Mouse (Mus musculus) cerebellum, postnatal 4 days (tissue): ENCODE results near the gene Rsrc1.
A peak's percentile ranks its signal among the peaks of the same experiment; 100 is the strongest.

Experiments used
- DNase-seq, 2 experiments: peaks; one replicate each; pipeline ENCODE4 v3.0.0; 2022; ENCODE audit warnings: low spot score in 2 of 2, mixed read lengths in 1 of 2

Gene Rsrc1

DNA sequence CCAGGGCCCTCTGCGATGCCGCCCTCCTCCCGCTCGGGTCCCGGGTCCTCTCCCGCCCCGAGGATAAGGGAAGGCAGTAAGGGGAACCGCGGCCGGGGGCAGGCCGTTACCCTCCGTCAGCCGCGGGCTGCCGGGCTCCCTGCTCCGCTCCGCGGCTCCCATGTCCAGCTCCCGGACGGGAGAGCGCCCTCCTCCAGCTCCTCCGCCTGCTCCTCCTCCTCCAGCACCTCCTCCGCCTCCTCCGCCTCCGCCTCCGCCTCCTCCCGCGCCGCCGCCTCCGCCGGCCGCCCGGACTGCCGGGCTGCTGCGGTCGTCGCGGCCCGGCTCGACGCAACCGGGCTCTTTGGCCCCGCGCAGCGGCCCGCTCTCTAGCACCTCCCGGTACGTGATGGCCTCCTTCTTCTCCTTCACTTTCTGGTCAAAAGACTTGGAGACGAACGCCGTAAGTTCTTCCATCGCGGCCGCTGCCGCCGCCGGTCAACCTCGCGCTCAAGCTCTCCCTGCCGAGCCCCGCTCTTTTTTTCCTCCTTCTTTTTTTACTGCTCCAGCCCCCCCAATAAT lies at the start of gene Rsrc1:
Gene Rsrc1 (plus strand): TSS at position 290 of the 561 bp plus-strand sequence.
- no peak for DNase-seq

DNA sequence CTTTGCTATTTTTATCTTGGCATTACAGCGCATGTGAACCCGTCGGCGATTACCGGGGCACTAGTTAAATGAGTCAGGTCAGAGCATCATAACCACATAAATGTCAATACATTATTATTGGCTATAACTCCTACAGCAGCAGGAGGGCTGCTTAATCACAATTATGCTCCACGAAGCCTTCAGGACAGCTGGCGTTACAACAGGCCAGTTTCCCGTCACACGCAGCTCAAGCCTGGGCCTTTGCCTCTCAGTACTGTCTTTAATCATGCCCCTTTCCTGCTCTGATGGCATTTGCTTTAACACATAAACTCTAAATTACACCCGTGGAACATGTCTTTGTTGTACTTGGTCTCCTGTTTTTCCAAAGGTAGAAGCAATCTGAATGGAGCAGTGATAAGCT lies 41.5 kb upstream of the Rsrc1 start:
- no peak for DNase-seq

DNA sequence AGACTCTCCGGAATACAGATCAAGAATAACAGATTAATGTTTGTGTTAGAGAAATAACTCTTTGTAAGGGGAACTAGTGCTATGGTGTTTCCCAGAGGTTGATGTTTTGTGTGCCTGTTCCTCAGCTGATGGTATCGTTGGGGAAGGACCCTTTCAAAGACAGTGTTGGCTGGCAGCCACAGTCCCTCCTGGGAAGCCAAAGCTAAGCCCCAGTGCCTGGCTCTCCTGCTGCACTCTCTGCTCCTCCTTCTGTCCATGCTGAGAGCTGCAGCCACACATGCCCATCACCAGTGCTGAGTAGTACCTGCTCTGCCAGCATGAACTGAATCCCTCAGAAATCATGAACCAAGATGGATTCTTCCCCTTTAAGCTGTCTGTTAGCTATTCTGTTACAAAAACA lies 26.1 kb upstream of the Rsrc1 start:
- no peak for DNase-seq

DNA sequence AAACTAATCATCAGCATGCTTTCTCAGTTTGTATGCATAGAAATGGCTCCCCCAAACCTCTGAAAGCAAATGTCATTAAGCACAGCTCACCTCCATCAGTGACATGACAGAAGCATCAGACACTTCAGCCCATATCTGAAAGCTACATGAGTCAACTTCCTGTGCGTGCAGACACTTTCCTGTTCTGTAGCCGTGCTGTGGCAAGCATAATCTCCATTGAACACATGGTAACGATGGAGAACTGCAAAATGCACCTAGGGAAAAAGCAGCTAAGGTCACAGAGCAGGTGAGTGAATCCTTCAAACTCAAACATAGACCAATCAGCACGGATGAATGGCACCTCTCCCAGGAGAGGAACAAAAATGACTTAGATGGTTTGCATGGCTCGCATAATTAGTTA lies 21.2 kb upstream of the Rsrc1 start:
- DNase-seq = no peak

DNA sequence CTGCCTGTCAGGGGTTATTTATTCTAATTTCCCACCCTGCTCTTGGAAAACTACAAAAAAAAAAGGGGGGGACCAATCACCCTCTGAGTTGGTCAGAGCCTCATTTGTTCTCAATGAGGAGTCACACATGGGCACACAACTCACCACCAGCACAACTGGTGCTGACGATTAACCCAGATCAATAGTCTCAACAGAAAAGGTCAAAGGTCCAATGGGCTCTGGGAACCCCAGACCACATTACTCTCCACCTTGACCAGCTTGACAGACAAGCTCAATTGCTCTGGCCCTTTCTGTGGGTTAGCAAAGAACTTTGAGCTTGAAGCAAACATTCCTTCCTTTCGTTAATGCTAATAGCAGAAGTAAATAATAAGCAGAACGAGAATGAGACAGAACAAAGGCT lies 16.3 kb upstream of the Rsrc1 start:
- DNase-seq = no peak

DNA sequence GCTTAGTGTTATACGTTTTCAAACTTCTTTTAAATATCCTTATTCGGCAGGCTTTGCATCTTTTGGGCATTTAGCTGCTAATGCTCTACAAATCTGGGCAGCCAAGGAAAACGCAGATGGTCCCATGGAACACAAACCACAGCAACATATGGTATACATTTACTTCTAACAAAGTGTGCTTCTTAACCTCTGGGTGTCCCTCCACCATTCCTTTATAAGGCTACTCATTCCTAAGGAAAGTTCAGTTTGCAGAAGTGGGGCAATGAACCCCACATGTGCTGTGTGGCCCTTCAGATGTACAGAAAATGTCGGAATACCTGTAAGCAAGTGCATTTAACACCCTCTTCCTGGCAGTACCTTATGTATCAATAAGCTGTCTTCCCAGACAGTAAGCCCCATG lies 13.7 kb upstream of the Rsrc1 start:
- DNase-seq = no peak

DNA sequence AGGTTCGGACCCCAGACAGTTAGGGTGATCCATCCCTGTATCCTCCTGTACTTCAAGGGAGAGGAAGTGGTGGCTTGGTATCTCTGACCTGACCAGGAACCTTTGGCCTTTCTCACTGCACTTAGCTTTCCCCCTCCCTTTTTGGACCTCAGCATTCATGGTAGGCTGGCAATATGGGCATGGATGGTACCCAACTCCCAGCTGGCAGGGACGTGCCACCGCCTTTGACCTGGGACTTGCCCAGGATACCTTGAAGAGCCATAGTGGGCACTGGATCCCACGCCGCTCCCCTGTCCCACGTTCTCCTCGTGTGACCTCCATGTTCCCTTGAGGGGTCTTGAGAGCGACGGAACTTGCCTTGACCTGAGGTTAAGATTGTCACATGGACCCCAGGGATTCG lies 10.9 kb upstream of the Rsrc1 start:
- DNase-seq = no peak

DNA sequence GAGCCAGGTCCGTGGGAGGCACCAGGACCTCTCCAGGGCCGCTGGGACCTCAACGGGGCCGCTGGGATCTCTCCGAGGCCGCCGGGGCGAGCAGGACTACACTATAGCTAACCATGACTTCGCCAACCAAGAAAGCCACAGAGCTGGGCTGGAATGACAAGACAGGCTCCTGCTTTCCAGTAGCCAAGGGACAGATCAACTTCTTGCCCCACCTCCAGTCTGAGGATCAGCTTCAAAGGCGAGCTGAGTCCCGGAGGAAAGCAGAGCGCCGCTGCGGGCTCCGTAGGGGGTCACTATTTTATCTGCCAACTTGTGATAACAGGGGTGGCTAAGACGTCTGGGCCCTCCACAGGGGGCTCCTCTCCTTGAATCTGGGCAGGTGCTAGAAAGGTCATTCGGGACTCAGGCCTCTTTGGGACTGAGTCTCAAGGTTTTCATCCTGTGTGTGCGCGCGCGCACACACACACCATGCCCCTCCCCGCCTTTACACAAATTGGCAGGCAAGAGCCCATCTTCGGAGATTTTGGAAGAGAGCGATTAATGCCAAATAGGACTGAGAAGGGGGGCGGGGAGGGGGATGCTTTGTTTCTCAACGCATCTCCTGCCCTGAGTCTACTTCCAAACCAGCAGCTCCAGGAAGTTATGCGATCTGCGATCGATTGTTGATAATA lies 10.4 kb upstream of the Rsrc1 start:
- no peak for DNase-seq

DNA sequence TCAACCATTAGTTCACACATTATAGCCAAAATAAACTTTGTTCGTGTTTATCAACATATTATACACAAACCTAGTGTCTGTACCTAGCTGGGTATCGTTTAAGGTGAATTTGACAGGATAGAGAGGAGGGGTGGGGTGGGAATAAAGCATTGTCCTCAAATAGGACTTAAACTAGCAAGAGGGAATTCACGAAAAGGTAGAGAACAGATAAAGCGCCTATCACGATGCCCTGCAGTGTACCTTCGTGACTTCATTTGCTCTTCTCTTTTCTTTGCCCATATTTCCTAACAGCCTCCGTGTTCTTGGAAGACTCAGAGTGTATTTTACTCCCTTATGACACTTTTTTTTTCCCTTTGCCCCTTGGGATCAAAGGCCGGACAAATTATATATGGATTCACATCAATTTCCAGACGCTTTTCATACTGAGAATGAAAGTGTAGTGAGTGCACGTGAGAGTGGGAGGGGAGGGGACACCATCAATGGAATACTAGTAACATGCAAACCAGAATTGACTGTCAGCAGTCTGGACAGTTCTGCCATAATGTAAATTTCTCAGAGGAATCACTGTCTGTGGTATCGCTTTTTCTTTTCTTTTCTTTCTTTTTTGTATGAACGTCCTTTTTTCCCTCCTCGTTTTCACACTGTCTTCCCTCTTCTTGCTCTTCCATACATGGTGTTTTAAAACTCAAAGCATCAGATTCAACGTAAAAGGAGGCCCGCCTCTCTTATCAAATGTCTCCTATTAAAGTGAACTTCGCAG lies 8.8 kb upstream of the Rsrc1 start:
- no peak for DNase-seq

DNA sequence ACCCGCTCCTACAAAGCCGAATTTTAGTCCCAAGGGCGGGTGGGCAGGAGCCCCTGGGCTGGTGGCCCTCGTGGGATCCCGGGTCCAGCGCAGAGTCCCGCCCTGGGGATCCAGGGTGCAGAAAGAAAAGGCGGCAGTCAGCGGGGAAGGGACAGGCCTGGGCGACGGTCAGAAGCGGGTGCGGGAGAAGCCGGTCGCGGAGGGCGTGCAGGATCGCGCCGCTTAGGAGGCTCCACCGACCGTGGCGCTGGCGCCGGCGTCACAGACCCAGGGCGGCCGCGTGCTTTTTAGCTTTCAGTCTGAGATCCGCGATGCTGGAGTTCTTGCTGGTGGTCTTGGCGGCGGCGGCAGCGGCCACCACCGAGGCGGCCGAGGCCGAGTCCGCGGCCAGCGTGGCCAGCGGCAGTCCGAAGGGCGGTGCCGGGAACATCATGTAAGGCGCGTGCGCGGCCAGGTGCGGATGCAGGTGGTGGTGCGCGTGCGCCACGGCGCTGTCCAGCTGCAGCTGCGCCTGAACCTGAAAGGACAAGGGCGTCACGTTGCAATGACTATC lies 7.7 kb upstream of the Rsrc1 start:
- DNase-seq = peak in 1 of 2 experiments; percentile 38

DNA sequence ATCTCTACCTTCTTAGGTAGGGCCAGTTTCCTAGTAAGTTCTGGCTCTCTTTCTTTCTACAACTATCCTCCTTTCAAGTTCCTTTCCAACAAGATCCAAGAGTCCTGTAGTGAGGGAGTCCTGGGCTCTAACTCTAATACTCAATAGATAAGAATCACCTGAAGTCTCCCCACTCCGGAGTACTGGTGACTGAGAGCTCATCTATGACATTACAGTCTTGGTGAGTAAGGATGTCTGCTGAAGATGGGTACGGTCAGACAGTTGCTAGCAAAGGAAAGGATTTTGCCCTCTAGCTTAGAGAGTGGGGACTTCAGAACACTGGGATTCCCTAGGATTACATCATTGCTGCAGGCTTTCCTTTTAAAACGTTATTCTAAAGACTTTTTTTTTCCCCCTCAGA lies 6.7 kb upstream of the Rsrc1 start:
- no peak for DNase-seq

DNA sequence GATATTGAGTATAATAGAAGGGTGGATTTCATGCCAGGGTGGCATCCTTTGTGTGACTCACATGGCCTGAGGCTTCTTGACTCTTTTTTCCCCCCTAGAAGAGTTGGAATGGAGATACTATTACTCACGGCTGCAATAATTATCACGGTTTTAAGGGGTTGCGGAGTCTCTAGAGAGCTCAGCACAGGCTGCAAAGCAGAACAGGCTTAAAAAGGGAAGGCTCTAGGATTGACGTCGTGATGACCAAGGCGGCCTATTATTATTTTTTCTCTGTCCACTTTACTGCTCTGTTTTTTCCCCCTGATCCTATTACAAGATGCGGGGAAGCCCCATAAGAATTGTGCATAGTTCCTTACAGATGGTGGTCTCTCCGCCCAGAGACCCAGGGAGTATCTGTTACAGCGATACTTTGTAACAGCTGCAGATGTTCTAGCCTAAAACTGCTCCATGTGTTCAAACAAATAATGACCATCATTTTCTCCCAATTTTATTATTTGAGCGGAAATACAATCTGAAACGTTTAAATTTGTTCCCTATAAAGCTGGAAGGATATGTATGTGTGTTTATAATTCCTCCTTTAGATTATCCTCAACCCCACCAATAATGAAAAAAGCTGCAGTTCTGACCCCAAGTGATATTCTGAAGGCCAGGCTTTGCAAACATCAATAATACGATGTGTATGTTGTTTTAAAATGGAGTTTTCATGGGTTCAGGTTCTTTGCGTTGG lies 4.1 kb upstream of the Rsrc1 start:
- no peak for DNase-seq

DNA sequence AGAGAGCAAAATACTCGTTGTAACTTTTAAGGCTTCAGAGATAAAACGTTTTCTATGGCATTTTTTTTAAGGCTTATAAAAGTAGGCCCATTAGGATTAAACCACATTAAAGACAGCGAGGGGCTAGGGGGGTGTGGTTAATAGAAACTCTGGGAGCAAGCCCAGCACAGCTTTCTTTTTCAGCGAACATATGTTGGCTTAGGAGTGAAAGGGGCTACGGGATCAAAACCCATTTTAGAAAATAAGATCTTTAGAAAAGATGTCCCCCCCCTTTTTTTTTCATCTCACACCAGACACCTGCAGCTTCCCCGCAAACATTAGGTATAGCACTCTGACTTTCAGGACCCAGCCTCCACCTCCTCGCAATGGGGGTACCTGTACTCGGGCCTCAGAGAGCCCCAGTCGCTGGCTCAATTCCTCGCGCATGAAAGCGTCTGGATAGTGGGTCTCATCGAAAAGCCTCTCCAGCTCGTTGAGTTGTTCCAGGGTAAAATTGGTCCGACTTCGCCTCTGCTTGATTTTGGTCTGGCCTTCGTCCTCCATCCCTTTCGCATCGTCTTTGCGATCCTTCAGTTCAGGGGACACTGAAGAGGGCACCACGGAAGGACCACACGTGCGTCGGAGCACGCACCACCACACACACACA lies 3.3 kb upstream of the Rsrc1 start:
- DNase-seq = no peak

DNA sequence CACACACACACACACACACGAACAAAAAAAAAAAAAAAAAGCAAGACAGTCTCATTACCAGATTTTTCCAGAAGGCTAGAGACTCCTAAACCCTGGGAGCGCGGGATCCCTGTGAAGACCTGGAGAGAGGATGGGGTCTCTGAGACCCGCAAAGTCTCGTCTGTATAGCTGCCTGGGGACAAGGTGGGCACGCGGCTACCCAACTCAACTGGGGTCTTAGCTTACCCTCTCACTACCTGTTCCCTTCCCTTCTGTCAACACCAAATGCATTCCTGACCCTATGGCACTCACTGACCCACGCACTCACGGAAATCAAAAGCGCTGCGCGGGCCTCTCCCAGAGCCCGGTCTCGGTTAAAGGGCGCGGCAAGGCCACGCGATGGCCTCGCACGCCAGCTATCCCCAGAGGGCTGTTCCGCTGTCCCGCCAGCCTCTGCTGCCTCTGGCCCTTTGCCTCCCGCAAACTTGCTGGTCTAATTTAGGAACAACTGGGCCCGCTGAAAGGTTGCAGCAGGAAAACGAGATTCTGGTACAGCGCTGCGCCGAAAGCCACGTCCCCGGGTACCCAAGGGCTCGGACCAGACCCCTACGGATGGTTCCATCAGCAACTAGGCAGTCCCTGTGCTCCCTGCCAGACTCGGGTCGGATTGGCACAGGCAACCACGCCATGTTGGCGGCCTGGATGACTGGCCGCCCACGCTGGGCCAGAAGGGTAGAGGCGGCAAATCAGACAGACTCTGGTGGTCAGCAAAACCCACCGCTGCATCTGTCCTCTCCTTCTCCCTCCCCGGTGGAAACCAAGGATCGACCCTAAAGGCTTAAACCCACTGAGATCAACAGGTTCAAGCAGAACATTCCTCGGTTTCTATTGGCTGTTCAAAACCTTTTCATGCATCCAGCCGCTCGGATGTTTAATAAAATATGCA lies 2.5 kb upstream of the Rsrc1 start:
- no peak for DNase-seq

DNA sequence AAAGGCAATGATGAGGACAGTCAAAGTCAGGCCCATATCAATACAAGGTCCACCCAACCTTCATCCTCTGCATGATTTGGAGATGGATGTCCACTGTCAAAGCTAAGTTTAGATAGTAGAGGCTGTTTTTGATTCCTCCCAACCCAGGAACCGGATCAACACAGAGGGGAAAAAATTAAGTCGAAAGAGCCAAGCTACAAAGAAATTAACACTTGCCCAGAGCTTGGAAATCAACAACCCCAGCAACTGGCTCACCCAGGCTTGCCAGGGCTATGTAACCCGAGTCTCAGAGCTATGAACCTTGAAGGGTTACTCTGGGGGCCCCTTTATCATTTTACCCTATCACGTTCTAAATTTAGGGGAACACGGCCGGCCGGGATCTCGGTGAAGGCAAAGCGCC lies 1.7 kb upstream of the Rsrc1 start:
- no peak for DNase-seq

DNA sequence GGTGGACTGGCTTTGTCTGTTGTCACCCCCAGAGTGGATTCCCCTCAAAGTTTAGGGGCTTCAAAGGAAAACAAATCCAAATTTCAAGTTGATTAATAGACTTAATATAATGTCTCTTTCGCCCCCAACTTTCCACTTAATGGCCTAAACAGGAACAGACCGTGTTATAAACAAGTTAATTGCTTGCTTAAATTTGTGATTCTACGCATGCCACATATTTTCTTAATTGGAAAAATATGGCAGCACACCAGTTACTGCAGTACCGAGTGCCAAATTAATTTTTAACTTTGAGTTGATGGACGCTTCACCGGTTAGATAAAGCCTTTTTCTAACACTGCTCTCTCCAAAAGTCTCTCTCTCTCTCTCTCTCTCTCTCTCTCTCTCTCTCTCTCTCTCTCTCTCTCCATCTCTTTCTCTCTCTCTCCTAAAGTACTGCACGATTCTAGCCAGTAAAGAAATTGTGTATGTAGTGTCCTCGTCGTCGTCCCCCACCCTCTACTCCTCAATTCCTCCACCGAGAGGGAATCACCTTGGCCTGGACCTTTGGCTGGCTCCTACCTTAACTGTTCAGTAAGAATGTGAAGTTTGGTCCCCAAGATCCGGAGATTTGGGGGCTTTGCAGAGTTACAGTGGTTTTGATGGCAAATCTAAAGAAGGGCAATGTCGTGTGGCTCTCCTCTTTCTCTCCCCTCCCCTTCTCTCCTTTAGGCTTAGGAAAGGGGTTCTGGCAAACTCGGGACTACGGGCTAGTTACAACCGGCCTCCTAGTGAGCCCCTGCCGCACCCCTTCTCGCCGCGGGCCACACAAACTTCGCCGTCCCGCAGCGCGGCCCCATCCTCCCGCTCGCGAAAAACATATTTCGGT lies 847 bp upstream of the Rsrc1 start:
- no peak for DNase-seq

DNA sequence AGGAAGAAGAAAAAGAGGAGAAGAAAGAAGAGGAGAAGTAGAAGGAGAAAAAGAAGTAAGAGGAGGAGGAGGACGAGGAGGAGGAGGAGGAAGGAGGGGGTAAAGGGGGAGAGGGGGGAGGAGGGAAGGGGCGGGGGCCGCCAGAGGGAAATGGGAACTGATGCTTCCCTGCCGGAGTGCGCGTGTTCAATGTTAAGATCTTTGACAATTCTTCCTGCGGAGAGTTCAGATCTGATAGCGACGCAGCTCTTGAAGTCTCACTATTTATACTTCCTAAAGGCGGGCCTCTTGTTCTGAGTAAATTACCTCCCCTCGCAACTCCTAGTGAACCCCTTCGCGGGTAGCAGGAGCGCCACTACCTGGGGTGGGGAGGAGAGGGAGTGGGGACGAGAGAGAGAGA lies 516 bp downstream of the Rsrc1 start, which contains the start of gene Shox2:
Gene Shox2 (minus strand): TSS at position 66 of the 400 bp plus-strand sequence.
- no peak for DNase-seq

DNA sequence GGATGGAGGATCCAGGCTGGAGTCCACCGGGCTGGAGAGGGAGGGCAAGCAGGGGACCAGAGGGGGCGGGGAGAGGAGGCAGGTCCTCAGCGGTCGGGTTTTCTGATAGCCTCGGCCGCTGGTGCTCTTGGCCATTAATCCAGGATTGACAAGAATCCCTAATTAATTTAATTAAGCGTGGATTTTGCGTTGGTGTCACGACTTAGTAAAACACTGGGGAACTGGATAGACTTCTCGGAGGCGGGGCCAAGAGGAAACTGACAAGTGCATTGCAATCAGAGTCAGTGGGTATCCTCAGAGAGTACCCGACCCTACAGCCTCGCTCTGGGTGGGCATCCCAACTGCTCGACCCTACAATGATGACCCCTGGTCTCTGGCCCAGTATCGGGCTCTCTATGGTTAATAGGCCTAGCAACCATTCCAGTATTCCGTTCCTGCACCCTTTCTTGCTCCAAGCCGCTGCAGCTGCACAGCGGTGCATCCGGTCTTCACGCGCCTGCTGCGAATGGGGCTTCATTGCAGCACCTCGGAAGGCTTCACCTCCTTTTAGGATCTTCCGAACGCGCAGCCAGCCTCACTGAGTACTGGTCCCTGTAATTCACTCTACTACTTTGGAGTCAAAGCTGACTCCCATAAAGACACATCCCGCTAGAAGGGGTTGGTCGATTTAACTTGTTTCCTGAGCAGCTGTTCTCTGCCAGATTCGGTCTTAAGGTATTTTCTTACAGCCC lies 1.2 kb downstream of the Rsrc1 start:
- DNase-seq = peak in 1 of 2 experiments; percentile 25

DNA sequence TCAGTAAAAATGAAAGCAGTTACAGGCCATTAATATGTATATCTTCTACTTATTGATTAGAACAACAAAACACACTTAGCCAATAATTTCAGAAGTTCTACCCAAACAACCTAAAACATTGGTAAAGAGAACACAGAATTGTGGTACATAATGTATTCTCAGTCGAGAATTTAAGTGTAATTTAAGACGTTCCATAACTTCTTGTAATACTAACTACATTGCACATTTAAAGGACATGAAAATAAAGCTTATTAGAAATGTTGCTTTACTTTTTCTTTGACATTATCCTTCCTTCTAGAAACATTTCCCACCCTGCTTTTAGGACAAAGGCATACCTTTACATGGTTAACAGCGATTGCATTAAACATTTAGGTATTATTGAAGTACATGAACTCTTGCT lies 2.3 kb downstream of the Rsrc1 start:
- no peak for DNase-seq
